ENCODE assay signal across 8 mouse cellular contexts in genomic region chr2:181146976-181147545, GRCm38 (mm10). TPM values are rescaled to one million over a fixed set of nuclear protein-coding genes. Genes with fewer than 3 reads are reported as not detected.
DNase-seq lines count a peak whose midpoint lies in the region; ATAC-seq and TF ChIP-seq lines count a peak whose summit lies in the region.

No protein-coding gene starts in this region.

- no peak; the same call in 1 of the 2 replicates for TF ChIP-seq POLR2A in heart, adult 2 months (IDR thresholded peaks at IDR 0.05; ENCODE audit: insufficient read depth, low read depth, low read length)

- H3K9ac ChIP-seq in heart, adult 2 months (ENCODE audit: low read depth, low read length) = no peak overlapping the region
- H3K9ac ChIP-seq in midbrain, embryonic 11.5 days (ENCODE audit: low read length) = peak overlapping the region; percentile 59
- no peak overlapping the region for H3K9ac ChIP-seq in midbrain, postnatal 0 days (replicated peaks; ENCODE audit: low read length, poor library complexity, severe bottlenecking)
- H3K9ac ChIP-seq in hindbrain, embryonic 13.5 days = no peak overlapping the region
- no peak overlapping the region for H3K9ac ChIP-seq in stomach, embryonic 15.5 days

- no peak overlapping the region for H3K4me3 ChIP-seq in heart, adult 2 months
- H3K4me3 ChIP-seq in midbrain, embryonic 11.5 days (ENCODE audit: low read depth, low read length) = peak overlapping the region; percentile 46
- no peak overlapping the region for H3K4me3 ChIP-seq in midbrain, postnatal 0 days (ENCODE audit: low read depth, low read length)
- peak overlapping the region; percentile 39 for H3K4me3 ChIP-seq in hindbrain, embryonic 13.5 days
- no peak overlapping the region for H3K4me3 ChIP-seq in stomach, embryonic 15.5 days (replicated peaks)

- no peaks in the 10 kb centered on the region for H3K27me3 ChIP-seq in heart, adult 2 months (ENCODE audit: control insufficient read depth, insufficient read depth, low read length)
- H3K27me3 ChIP-seq in midbrain, embryonic 11.5 days (ENCODE audit: control insufficient read depth, insufficient read depth, low read length) = peaks cover 3% of the 10 kb centered on the region
- H3K27me3 ChIP-seq in midbrain, postnatal 0 days (ENCODE audit: insufficient read depth, low read length) = no peaks in the 10 kb centered on the region
- peaks cover 46% of the 10 kb centered on the region for H3K27me3 ChIP-seq in hindbrain, embryonic 13.5 days
- peaks cover 28% of the 10 kb centered on the region for H3K27me3 ChIP-seq in stomach, embryonic 15.5 days (replicated peaks)

- no peaks in the 10 kb centered on the region for H3K79me2 ChIP-seq in heart, adult 2 months (replicated peaks; ENCODE audit: control insufficient read depth, insufficient read depth, low read length)

- peaks cover 10% of the 10 kb centered on the region for H3K4me1 ChIP-seq in heart, adult 2 months (ENCODE audit: control insufficient read depth, insufficient read depth, low read length)
- H3K4me1 ChIP-seq in midbrain, embryonic 11.5 days (ENCODE audit: control insufficient read depth, insufficient read depth, low read length) = peaks cover 3% of the 10 kb centered on the region; the same call in 1 of the 2 replicates
- H3K4me1 ChIP-seq in midbrain, postnatal 0 days (ENCODE audit: insufficient read depth, low read length) = peaks cover 3% of the 10 kb centered on the region; the same call in 1 of the 2 replicates
- H3K4me1 ChIP-seq in hindbrain, embryonic 13.5 days (replicated peaks) = peaks cover 16% of the 10 kb centered on the region
- H3K4me1 ChIP-seq in stomach, embryonic 15.5 days = no peaks in the 10 kb centered on the region

- H3K27ac ChIP-seq in heart, adult 2 months = peak overlapping the region; percentile 16
- no peak overlapping the region for H3K27ac ChIP-seq in midbrain, embryonic 11.5 days (ENCODE audit: low read depth, low read length)
- no peak overlapping the region for H3K27ac ChIP-seq in midbrain, postnatal 0 days (ENCODE audit: low read depth, low read length)
- H3K27ac ChIP-seq in hindbrain, embryonic 13.5 days = no peak overlapping the region
- no peak overlapping the region for H3K27ac ChIP-seq in stomach, embryonic 15.5 days

- H3K36me3 ChIP-seq in heart, adult 2 months (ENCODE audit: control insufficient read depth, insufficient read depth, low read length) = peaks cover 6% of the 10 kb centered on the region; the same call in 1 of the 2 replicates
- H3K36me3 ChIP-seq in midbrain, embryonic 11.5 days (ENCODE audit: control insufficient read depth, insufficient read depth, low read length) = no peaks in the 10 kb centered on the region
- H3K36me3 ChIP-seq in midbrain, postnatal 0 days (ENCODE audit: insufficient read depth, low read length) = peaks cover 29% of the 10 kb centered on the region
- H3K36me3 ChIP-seq in hindbrain, embryonic 13.5 days = peaks cover 21% of the 10 kb centered on the region
- no peaks in the 10 kb centered on the region for H3K36me3 ChIP-seq in stomach, embryonic 15.5 days

- peak in 1 of 2 experiments; percentile 41 for DNase-seq in heart, adult 2 months
- DNase-seq in heart, postnatal 25 days (ENCODE audit: low spot score) = no peak
- DNase-seq in midbrain, embryonic 11.5 days (ENCODE audit: low spot score, missing footprints) = peak; percentile 62
- DNase-seq in midbrain, postnatal 0 days (ENCODE audit: low spot score) = no peak
- no peak for DNase-seq in cerebellum, postnatal 10 days

- TF ChIP-seq CTCF in heart, adult 2 months (IDR thresholded peaks at IDR 0.05) = no peak
- TF ChIP-seq CTCF in midbrain, postnatal 0 days (IDR thresholded peaks at IDR 0.05) = no peak

- 57% methylated on average over 4 of the region's 4 CpGs for WGBS in heart, adult 2 months
- WGBS in midbrain, embryonic 11.5 days = 54% methylated on average over 4 of the region's 4 CpGs
- WGBS in midbrain, postnatal 0 days = 59% methylated on average over 4 of the region's 4 CpGs
- 54% methylated on average over 4 of the region's 4 CpGs for WGBS in hindbrain, embryonic 13.5 days
- WGBS in stomach, embryonic 15.5 days = 44% methylated on average over 4 of the region's 4 CpGs

- intact Hi-C loops in heart, adult 2 months (cut with DNase I) = no loop called here
- intact Hi-C loops in heart, postnatal 25 days (cut with DNase I) = no loop called here

- peak overlapping the region; percentile 89 for H3K4me2 ChIP-seq in midbrain, embryonic 11.5 days
- H3K4me2 ChIP-seq in midbrain, postnatal 0 days (ENCODE audit: low read depth, low read length, poor library complexity, severe bottlenecking) = no peak overlapping the region
- peak overlapping the region; percentile 68 for H3K4me2 ChIP-seq in hindbrain, embryonic 13.5 days
- H3K4me2 ChIP-seq in stomach, embryonic 15.5 days = peak overlapping the region; percentile 74; the same call in 1 of the 2 replicates

- no peaks in the 10 kb centered on the region for H3K9me3 ChIP-seq in midbrain, embryonic 11.5 days (ENCODE audit: control insufficient read depth, low read length)
- no peaks in the 10 kb centered on the region for H3K9me3 ChIP-seq in midbrain, postnatal 0 days (ENCODE audit: low read length)
- H3K9me3 ChIP-seq in hindbrain, embryonic 13.5 days = no peaks in the 10 kb centered on the region
- H3K9me3 ChIP-seq in stomach, embryonic 15.5 days = no peaks in the 10 kb centered on the region

- ATAC-seq in midbrain, embryonic 11.5 days (ENCODE audit: low FRiP score) = peak; percentile 10; the same call in 1 of the 2 replicates
- no peak for ATAC-seq in midbrain, postnatal 0 days (ENCODE audit: low FRiP score)
- ATAC-seq in hindbrain, embryonic 13.5 days (ENCODE audit: low FRiP score) = no peak
- no peak for ATAC-seq in stomach, embryonic 15.5 days (ENCODE audit: insufficient read depth, low FRiP score, low read depth)
- no peak for ATAC-seq in erythroblast, adult 5-6 weeks (replicated peaks; ENCODE audit: low FRiP score, poor library complexity, severe bottlenecking)

- TF ChIP-seq EP300 in heart, adult 2 months (IDR thresholded peaks at IDR 0.05; ENCODE audit: insufficient read depth, low read depth, low read length) = 0 out of 2 replicates have a peak, but pooled peaks have one; percentile 8

RNA-seq across cellular contexts. Expression of gene Eef1a2, which starts 9.8 kb away (rescaled TPM):
- total RNA-seq in heart, adult 2 months (2021) = 1,000 to 10,000 TPM; 1,434 to 1,646 TPM
- polyA plus RNA-seq in heart, adult 2 months (2012; rRNA removed) = 1,031 and 1,150 TPM in 2 replicates
- 1,000 to 10,000 TPM; 1,438 to 1,541 TPM for total RNA-seq in heart, postnatal 25 days (2021)
- polyA plus RNA-seq in midbrain, embryonic 11.5 days (2014; fragmentation: Nextera tagmentation; extraction: Ambion mirVana) = 0.87 and 0.94 TPM in 2 replicates
- total RNA-seq in midbrain, postnatal 0 days (2014; rRNA removed) = 321 and 367 TPM in 2 replicates
- polyA plus RNA-seq in midbrain, postnatal 0 days (2015; fragmentation: Nextera tagmentation; extraction: Ambion mirVana) = 23.1 and 23.3 TPM in 2 replicates
- polyA plus RNA-seq in hindbrain, embryonic 13.5 days (2015; fragmentation: Nextera tagmentation; extraction: Ambion mirVana) = 6.4 and 6.7 TPM in 2 replicates
- polyA plus RNA-seq in stomach, embryonic 15.5 days (2015; fragmentation: Nextera tagmentation; extraction: Ambion mirVana) = 0.18 and 0.36 TPM in 2 replicates
- not detected in 2 replicates for total RNA-seq in erythroblast, adult 5-6 weeks (2015; ENCODE audit: low replicate concordance)
- total RNA-seq in erythroblast, adult 5-6 weeks (2017; ENCODE audit: low replicate concordance) = not detected in 2 replicates

RNA-seq across cellular contexts. Expression of gene Kcnq2, which starts 12.0 kb away (rescaled TPM):
- total RNA-seq in heart, adult 2 months (2021) = under 1 TPM in 1 of 2 experiments, not detected in 1; 0.05 TPM
- 0.23 TPM in 2 replicates for polyA plus RNA-seq in heart, adult 2 months (2012; rRNA removed)
- under 1 TPM in 1 of 2 experiments, not detected in 1; 0.22 TPM for total RNA-seq in heart, postnatal 25 days (2021)
- 8.7 and 8.8 TPM in 2 replicates for polyA plus RNA-seq in midbrain, embryonic 11.5 days (2014; fragmentation: Nextera tagmentation; extraction: Ambion mirVana)
- 134 and 162 TPM in 2 replicates for total RNA-seq in midbrain, postnatal 0 days (2014; rRNA removed)
- 33.8 and 40.6 TPM in 2 replicates for polyA plus RNA-seq in midbrain, postnatal 0 days (2015; fragmentation: Nextera tagmentation; extraction: Ambion mirVana)
- polyA plus RNA-seq in hindbrain, embryonic 13.5 days (2015; fragmentation: Nextera tagmentation; extraction: Ambion mirVana) = 50.0 and 53.9 TPM in 2 replicates
- polyA plus RNA-seq in stomach, embryonic 15.5 days (2015; fragmentation: Nextera tagmentation; extraction: Ambion mirVana) = 1.5 TPM in 2 replicates
- total RNA-seq in erythroblast, adult 5-6 weeks (2015; ENCODE audit: low replicate concordance) = not detected in 2 replicates
- total RNA-seq in erythroblast, adult 5-6 weeks (2017; ENCODE audit: low replicate concordance) = not detected in 2 replicates

RNA-seq across cellular contexts. Expression of gene Ppdpf, which starts 40.0 kb away (rescaled TPM):
- total RNA-seq in heart, adult 2 months (2021) = 10 to 100 TPM; 47.5 to 57.7 TPM
- 81.2 and 82.4 TPM in 2 replicates for polyA plus RNA-seq in heart, adult 2 months (2012; rRNA removed)
- 10 to 100 TPM; 52.0 to 55.5 TPM for total RNA-seq in heart, postnatal 25 days (2021)
- 414 and 426 TPM in 2 replicates for polyA plus RNA-seq in midbrain, embryonic 11.5 days (2014; fragmentation: Nextera tagmentation; extraction: Ambion mirVana)
- total RNA-seq in midbrain, postnatal 0 days (2014; rRNA removed) = 268 and 323 TPM in 2 replicates
- polyA plus RNA-seq in midbrain, postnatal 0 days (2015; fragmentation: Nextera tagmentation; extraction: Ambion mirVana) = 365 and 367 TPM in 2 replicates
- polyA plus RNA-seq in hindbrain, embryonic 13.5 days (2015; fragmentation: Nextera tagmentation; extraction: Ambion mirVana) = 444 TPM in 2 replicates
- polyA plus RNA-seq in stomach, embryonic 15.5 days (2015; fragmentation: Nextera tagmentation; extraction: Ambion mirVana) = 249 and 269 TPM in 2 replicates
- 45.6 and 74.6 TPM in 2 replicates for total RNA-seq in erythroblast, adult 5-6 weeks (2015; ENCODE audit: low replicate concordance)
- 3.9 and 6.9 TPM in 2 replicates for total RNA-seq in erythroblast, adult 5-6 weeks (2017; ENCODE audit: low replicate concordance)

RNA-seq across cellular contexts. Expression of gene Ptk6, which starts 55.5 kb away (rescaled TPM):
- total RNA-seq in heart, adult 2 months (2021) = under 1 TPM in 1 of 2 experiments, not detected in 1; 0.07 TPM
- polyA plus RNA-seq in heart, adult 2 months (2012; rRNA removed) = 0.03 TPM in 1 of 2 replicates, not detected in the other
- not detected for total RNA-seq in heart, postnatal 25 days (2021)
- not detected in 2 replicates for polyA plus RNA-seq in midbrain, embryonic 11.5 days (2014; fragmentation: Nextera tagmentation; extraction: Ambion mirVana)
- 0.09 TPM in 1 of 2 replicates, not detected in the other for total RNA-seq in midbrain, postnatal 0 days (2014; rRNA removed)
- not detected in 2 replicates for polyA plus RNA-seq in midbrain, postnatal 0 days (2015; fragmentation: Nextera tagmentation; extraction: Ambion mirVana)
- not detected in 2 replicates for polyA plus RNA-seq in hindbrain, embryonic 13.5 days (2015; fragmentation: Nextera tagmentation; extraction: Ambion mirVana)
- 0.12 TPM in 1 of 2 replicates, not detected in the other for polyA plus RNA-seq in stomach, embryonic 15.5 days (2015; fragmentation: Nextera tagmentation; extraction: Ambion mirVana)
- 0.21 TPM in 1 of 2 replicates, not detected in the other for total RNA-seq in erythroblast, adult 5-6 weeks (2015; ENCODE audit: low replicate concordance)
- total RNA-seq in erythroblast, adult 5-6 weeks (2017; ENCODE audit: low replicate concordance) = 0.14 TPM in 1 of 2 replicates, not detected in the other

Comparison
In these comparisons a context has a peak if more than half of its experiments do, and no peak if none do; other contexts are left out.
1. H3K4me3 ChIP-seq: peak in midbrain, embryonic 11.5 days (single experiment) and hindbrain, embryonic 13.5 days (single experiment); none in heart, adult 2 months (single experiment), midbrain, postnatal 0 days (single experiment) and stomach, embryonic 15.5 days (single experiment).
2. RNA of gene Eef1a2, which starts 9.8 kb away (polyA plus RNA-seq): 1,031 to 1,150 TPM in heart, adult 2 months; 23.1 to 23.3 TPM in midbrain, postnatal 0 days, 6.4 to 6.7 TPM in hindbrain, embryonic 13.5 days, 0.87 to 0.94 TPM in midbrain, embryonic 11.5 days and 0.18 to 0.36 TPM in stomach, embryonic 15.5 days; every median in the first group is over 10 times any median in the second.